Mouse (Mus musculus) E14TG2a.4 (cell line): ENCODE measurements around the gene Sec14l2.
"Not testable (repeated sequence)": the region's sequence is repeated elsewhere in the genome, so short reads cannot be mapped to it uniquely, and the experiment has no call there.

Source experiments
- H3K27me3 ChIP-seq: 2 replicates; pipeline ENCODE4 v1.6.1; 2014; ENCODE audit warnings: low read length, control low read depth; ENCODE audit not compliant: insufficient read depth
- H3K36me3 ChIP-seq: 2 replicates; pipeline ENCODE4 v1.6.1; 2014; ENCODE audit warnings: low read length, control low read depth; ENCODE audit not compliant: insufficient read depth
- H3K4me1 ChIP-seq: replicated peaks from 2 replicates; pipeline ENCODE4 v1.6.1; 2014; ENCODE audit warnings: low read depth, low read length, control low read depth
- H3K4me3 ChIP-seq: replicated peaks from 2 replicates; pipeline ENCODE4 v1.5.1; 2014; ENCODE audit warnings: mild to moderate bottlenecking, low read length
- H3K9me3 ChIP-seq: 2 replicates; pipeline ENCODE4 v1.6.1; 2014; ENCODE audit warnings: low read length, control low read depth
- CTCF ChIP-seq: conservative IDR thresholded peaks from 2 replicates; pipeline ENCODE4 v1.5.1; 2014; ENCODE audit warnings: low read length
- NANOG ChIP-seq: IDR thresholded peaks from 2 replicates; pipeline ENCODE4 v1.6.1; 2014; ENCODE audit warnings: borderline replicate concordance, low read length, mixed read lengths
- POU5F1 ChIP-seq: IDR thresholded peaks from 2 replicates; pipeline ENCODE4 v1.6.1; 2014; ENCODE audit warnings: low read length, borderline replicate concordance

Sec14l2 gene

GRCm38 (mm10) chr11:4112861-4113260 is 10.4 kb downstream of the Sec14l2 start:
- no peak overlapping the region for H3K4me3 ChIP-seq
- H3K4me1 ChIP-seq, result peaks cover 4% of the 10 kb centered on the region
- H3K27me3 ChIP-seq, result peaks cover 13% of the 10 kb centered on the region
- no peak for TF ChIP-seq CTCF
- TF ChIP-seq POU5F1, result no peak
- TF ChIP-seq NANOG, result no peak
- H3K36me3 ChIP-seq, result peaks cover 41% of the 10 kb centered on the region
- no peaks in the 10 kb centered on the region for H3K9me3 ChIP-seq

- Histone ChIP-seq H3K27me3 (peaks cover 5% of the 10 kb centered on the region), H3K36me3 (peaks cover 49% of the 10 kb centered on the region), H3K4me3 (no peak overlapping the region), H3K4me1 (no peaks in the 10 kb centered on the region), H3K9me3 (no peaks in the 10 kb centered on the region)
- no peak for TF ChIP-seq NANOG
Observed at GRCm38 (mm10) chr11:4112033-4112432, 11.2 kb downstream of the Sec14l2 start.

- peaks cover 55% of the 10 kb centered on the region for H3K36me3 ChIP-seq
- no peak overlapping the region for H3K4me3 ChIP-seq
- no peaks in the 10 kb centered on the region for H3K9me3 ChIP-seq
- no peaks in the 10 kb centered on the region for H3K27me3 ChIP-seq
- H3K4me1 ChIP-seq, result 0 out of 2 replicates have a peak, but pooled peaks cover 3% of the 10 kb centered on the region
- no peak for TF ChIP-seq POU5F1
- no peak for TF ChIP-seq CTCF
- no peak for TF ChIP-seq NANOG
Observed at GRCm38 (mm10) chr11:4108691-4109090, 14.5 kb downstream of the Sec14l2 start.

GRCm38 (mm10) chr11:4107901-4108300 is 15.3 kb downstream of the Sec14l2 start:
- peaks cover 59% of the 10 kb centered on the region for H3K36me3 ChIP-seq
- H3K27me3 ChIP-seq, H3K4me3 ChIP-seq, H3K9me3 ChIP-seq, H3K4me1 ChIP-seq: not testable (repeated sequence)

GRCm38 (mm10) chr11:4105444-4105843 is 17.8 kb downstream of the Sec14l2 start:
- no peak for TF ChIP-seq NANOG
- TF ChIP-seq CTCF, result no peak
- no peak for TF ChIP-seq POU5F1
- H3K4me1 ChIP-seq, result 0 out of 2 replicates have a peak, but pooled peaks cover 3% of the 10 kb centered on the region
- H3K27me3 ChIP-seq, result no peaks in the 10 kb centered on the region
- H3K36me3 ChIP-seq, result peaks cover 56% of the 10 kb centered on the region
- H3K4me3 ChIP-seq, result no peak overlapping the region
- no peaks in the 10 kb centered on the region for H3K9me3 ChIP-seq

- H3K36me3 ChIP-seq, result peaks cover 52% of the 10 kb centered on the region
- H3K27me3 ChIP-seq, result no peaks in the 10 kb centered on the region
- H3K4me1 ChIP-seq, result 0 out of 2 replicates have a peak, but pooled peaks cover 3% of the 10 kb centered on the region
- no peak for TF ChIP-seq CTCF
- no peak for TF ChIP-seq POU5F1
- no peak for TF ChIP-seq NANOG
- no peaks in the 10 kb centered on the region for H3K9me3 ChIP-seq
- H3K4me3 ChIP-seq, result no peak overlapping the region
Observed at GRCm38 (mm10) chr11:4104989-4105388, 18.2 kb downstream of the Sec14l2 start.

GRCm38 (mm10) chr11:4103522-4103921 is 19.7 kb downstream of the Sec14l2 start:
- H3K9me3 ChIP-seq, result no peaks in the 10 kb centered on the region
- H3K36me3 ChIP-seq, result peaks cover 51% of the 10 kb centered on the region
- TF ChIP-seq POU5F1, result no peak
- no peak for TF ChIP-seq CTCF
- TF ChIP-seq NANOG, result no peak
- H3K4me1 ChIP-seq, result peaks cover 16% of the 10 kb centered on the region
- no peak overlapping the region for H3K4me3 ChIP-seq
- no peaks in the 10 kb centered on the region for H3K27me3 ChIP-seq

GRCm38 (mm10) chr11:4101851-4102250 is 21.4 kb downstream of the Sec14l2 start:
- H3K36me3 ChIP-seq, result peaks cover 42% of the 10 kb centered on the region
- H3K4me1 ChIP-seq, result peaks cover 32% of the 10 kb centered on the region
- H3K27me3 ChIP-seq, result no peaks in the 10 kb centered on the region
- no peak for TF ChIP-seq NANOG
- TF ChIP-seq POU5F1, result no peak
- no peak for TF ChIP-seq CTCF
- H3K9me3 ChIP-seq, result no peaks in the 10 kb centered on the region
- H3K4me3 ChIP-seq, result no peak overlapping the region

GRCm38 (mm10) chr11:4099447-4099846 is 23.8 kb downstream of the Sec14l2 start:
- Histone ChIP-seq H3K4me1 (peaks cover 45% of the 10 kb centered on the region), H3K27me3 (no peaks in the 10 kb centered on the region), H3K4me3 (no peak overlapping the region), H3K36me3 (peaks cover 40% of the 10 kb centered on the region), H3K9me3 (no peaks in the 10 kb centered on the region)
- TF ChIP-seq NANOG (no peak), POU5F1 (no peak), CTCF (no peak)
